Mouse (Mus musculus): Measurements from ENCODE around the gene Camta1. TPM values are rescaled to one million over a fixed set of nuclear protein-coding genes. Genes with fewer than 3 reads are reported as not detected.

The Camta1 gene
- polyA plus RNA-seq, 1 experiment: 27.1 TPM

GRCm38 (mm10) chr4:151690041-151690440 lies 171.6 kb downstream of the Camta1 start:
- no peak overlapping the region for H3K4me3 ChIP-seq (ENCODE audit: control insufficient read depth, insufficient read depth, low read length)
- no peak for TF ChIP-seq POLR2A (IDR thresholded peaks at IDR 0.05; ENCODE audit: control insufficient read depth, extremely low read depth, insufficient read depth, low read length, poor library complexity)
- no peak for TF ChIP-seq CTCF (IDR thresholded peaks at IDR 0.05; ENCODE audit: borderline replicate concordance, control insufficient read depth, extremely low read depth, insufficient read depth, low read length, poor library complexity)
- no peak for DNase-seq
- H3K27me3 ChIP-seq (ENCODE audit: control insufficient read depth, insufficient read depth, low read length): no peaks in the 10 kb centered on the region
- H3K27ac ChIP-seq (ENCODE audit: control insufficient read depth, insufficient read depth, low read length): no peak overlapping the region
- no peaks in the 10 kb centered on the region for H3K4me1 ChIP-seq (replicated peaks; ENCODE audit: control insufficient read depth, insufficient read depth, low read length)
- H3K36me3 ChIP-seq (ENCODE audit: control insufficient read depth, insufficient read depth, low read length): no peaks in the 10 kb centered on the region
- WGBS: 60% methylated on average over 12 of the region's 12 CpGs

GRCm38 (mm10) chr4:151688206-151688605 lies 173.5 kb downstream of the Camta1 start:
- WGBS: 94% methylated on average over 5 of the region's 5 CpGs
- Histone ChIP-seq H3K4me3 (ENCODE audit: control insufficient read depth, insufficient read depth, low read length) (no peak overlapping the region), H3K27me3 (ENCODE audit: control insufficient read depth, insufficient read depth, low read length) (no peaks in the 10 kb centered on the region), H3K36me3 (ENCODE audit: control insufficient read depth, insufficient read depth, low read length) (no peaks in the 10 kb centered on the region), H3K4me1 (replicated peaks; ENCODE audit: control insufficient read depth, insufficient read depth, low read length) (no peaks in the 10 kb centered on the region), H3K27ac (ENCODE audit: control insufficient read depth, insufficient read depth, low read length) (no peak overlapping the region)
- TF ChIP-seq POLR2A (IDR thresholded peaks at IDR 0.05; ENCODE audit: control insufficient read depth, extremely low read depth, insufficient read depth, low read length, poor library complexity) (no peak), CTCF (IDR thresholded peaks at IDR 0.05; ENCODE audit: borderline replicate concordance, control insufficient read depth, extremely low read depth, insufficient read depth, low read length, poor library complexity) (no peak)
- DNase-seq: no peak

GRCm38 (mm10) chr4:151684596-151684995 lies 177.1 kb downstream of the Camta1 start:
- Histone ChIP-seq H3K4me1 (replicated peaks; ENCODE audit: control insufficient read depth, insufficient read depth, low read length) (no peaks in the 10 kb centered on the region), H3K4me3 (ENCODE audit: control insufficient read depth, insufficient read depth, low read length) (no peak overlapping the region), H3K27ac (ENCODE audit: control insufficient read depth, insufficient read depth, low read length) (no peak overlapping the region), H3K36me3 (ENCODE audit: control insufficient read depth, insufficient read depth, low read length) (no peaks in the 10 kb centered on the region), H3K27me3 (ENCODE audit: control insufficient read depth, insufficient read depth, low read length) (no peaks in the 10 kb centered on the region)
- TF ChIP-seq POLR2A (IDR thresholded peaks at IDR 0.05; ENCODE audit: control insufficient read depth, extremely low read depth, insufficient read depth, low read length, poor library complexity) (no peak), CTCF (IDR thresholded peaks at IDR 0.05; ENCODE audit: borderline replicate concordance, control insufficient read depth, extremely low read depth, insufficient read depth, low read length, poor library complexity) (no peak)
- WGBS: 91% methylated on average over 7 of the region's 7 CpGs
- DNase-seq: no peak

GRCm38 (mm10) chr4:151682831-151683488 lies 178.7 kb downstream of the Camta1 start:
- H3K4me1 ChIP-seq (replicated peaks; ENCODE audit: control insufficient read depth, insufficient read depth, low read length): no peaks in the 10 kb centered on the region
- H3K36me3 ChIP-seq (ENCODE audit: control insufficient read depth, insufficient read depth, low read length): no peaks in the 10 kb centered on the region
- no peak for DNase-seq
- 86% methylated on average over 12 of the region's 12 CpGs for WGBS
- no peaks in the 10 kb centered on the region for H3K27me3 ChIP-seq (ENCODE audit: control insufficient read depth, insufficient read depth, low read length)
- no peak overlapping the region for H3K4me3 ChIP-seq (ENCODE audit: control insufficient read depth, insufficient read depth, low read length)
- no peak overlapping the region for H3K27ac ChIP-seq (ENCODE audit: control insufficient read depth, insufficient read depth, low read length)
- no peak for TF ChIP-seq POLR2A (IDR thresholded peaks at IDR 0.05; ENCODE audit: control insufficient read depth, extremely low read depth, insufficient read depth, low read length, poor library complexity)
- 0 out of 2 replicates have a peak, but pooled peaks have one; percentile 25 for TF ChIP-seq CTCF (IDR thresholded peaks at IDR 0.05; ENCODE audit: borderline replicate concordance, control insufficient read depth, extremely low read depth, insufficient read depth, low read length, poor library complexity)

GRCm38 (mm10) chr4:151672452-151672851 lies 189.2 kb downstream of the Camta1 start:
- no peak for TF ChIP-seq POLR2A (IDR thresholded peaks at IDR 0.05; ENCODE audit: control insufficient read depth, extremely low read depth, insufficient read depth, low read length, poor library complexity)
- no peak for TF ChIP-seq CTCF (IDR thresholded peaks at IDR 0.05; ENCODE audit: borderline replicate concordance, control insufficient read depth, extremely low read depth, insufficient read depth, low read length, poor library complexity)
- no peaks in the 10 kb centered on the region for H3K4me1 ChIP-seq (replicated peaks; ENCODE audit: control insufficient read depth, insufficient read depth, low read length)
- WGBS: 92% methylated on average over 13 of the region's 13 CpGs
- no peaks in the 10 kb centered on the region for H3K27me3 ChIP-seq (ENCODE audit: control insufficient read depth, insufficient read depth, low read length)
- H3K36me3 ChIP-seq (ENCODE audit: control insufficient read depth, insufficient read depth, low read length): no peaks in the 10 kb centered on the region
- no peak for DNase-seq
- H3K4me3 ChIP-seq (ENCODE audit: control insufficient read depth, insufficient read depth, low read length): no peak overlapping the region
- H3K27ac ChIP-seq (ENCODE audit: control insufficient read depth, insufficient read depth, low read length): no peak overlapping the region

GRCm38 (mm10) chr4:151666411-151666901 lies 195.2 kb downstream of the Camta1 start:
- no peak for DNase-seq
- H3K36me3 ChIP-seq (ENCODE audit: control insufficient read depth, insufficient read depth, low read length): no peaks in the 10 kb centered on the region
- H3K27me3 ChIP-seq (ENCODE audit: control insufficient read depth, insufficient read depth, low read length): no peaks in the 10 kb centered on the region
- H3K4me1 ChIP-seq (replicated peaks; ENCODE audit: control insufficient read depth, insufficient read depth, low read length): no peaks in the 10 kb centered on the region
- TF ChIP-seq CTCF (IDR thresholded peaks at IDR 0.05; ENCODE audit: borderline replicate concordance, control insufficient read depth, extremely low read depth, insufficient read depth, low read length, poor library complexity) (no peak), POLR2A (IDR thresholded peaks at IDR 0.05; ENCODE audit: control insufficient read depth, extremely low read depth, insufficient read depth, low read length, poor library complexity) (no peak)
- 82% methylated on average over 12 of the region's 12 CpGs for WGBS
- H3K27ac ChIP-seq (ENCODE audit: control insufficient read depth, insufficient read depth, low read length): no peak overlapping the region
- no peak overlapping the region for H3K4me3 ChIP-seq (ENCODE audit: control insufficient read depth, insufficient read depth, low read length)
